Mouse (Mus musculus) liver, embryonic 11.5 days (tissue): ENCODE results near the gene Nfib. TPM values are rescaled to one million over a fixed set of nuclear protein-coding genes. Genes with fewer than 3 reads are reported as not detected.

Experiments
- ATAC-seq: fragments of 200-750 bp; cut with Nextera tagmentation; replicated peaks from 2 replicates; pipeline ENCODE4 v1.8.0; 2017; ENCODE audit warnings: moderate number of reproducible peaks, mild to moderate bottlenecking, moderate TSS enrichment, moderate library complexity; ENCODE audit not compliant: low FRiP score
- DNase-seq: peaks from one replicate; pipeline ENCODE4 v3.0.0-alpha.2; 2017; ENCODE audit warnings: low spot score
- H3K27ac ChIP-seq: fragments of 300-500 bp; sonication (generic); 2 replicates; pipeline ENCODE4 v1.5.1; 2014; ENCODE audit warnings: mild to moderate bottlenecking, low read depth, low read length, control low read depth
- H3K27me3 ChIP-seq: fragments of 300-500 bp; sonication (generic); replicated peaks from 2 replicates; pipeline ENCODE4 v1.6.1; 2014; ENCODE audit warnings: low read length, mixed read lengths; ENCODE audit not compliant: control insufficient read depth, insufficient read depth
- H3K36me3 ChIP-seq: fragments of 300-500 bp; sonication (generic); 2 replicates; pipeline ENCODE4 v1.6.1; 2014; ENCODE audit warnings: mild to moderate bottlenecking, low read length, moderate library complexity, mixed read lengths; ENCODE audit not compliant: control insufficient read depth, insufficient read depth
- H3K4me1 ChIP-seq: fragments of 300-500 bp; sonication (generic); replicated peaks from 2 replicates; pipeline ENCODE4 v1.6.1; 2014; ENCODE audit warnings: low read length, mixed read lengths; ENCODE audit not compliant: control insufficient read depth, insufficient read depth
- H3K4me2 ChIP-seq: fragments of 300-500 bp; sonication (generic); 2 replicates; pipeline ENCODE4 v1.6.1; 2014; ENCODE audit warnings: mild to moderate bottlenecking, control low read depth, moderate library complexity
- H3K4me3 ChIP-seq: fragments of 300-500 bp; sonication (generic); 2 replicates; pipeline ENCODE4 v1.5.1; 2014; ENCODE audit warnings: low read depth, low read length, control low read depth
- H3K9ac ChIP-seq: fragments of 300-500 bp; sonication (generic); 2 replicates; pipeline ENCODE4 v1.6.1; 2014; ENCODE audit warnings: low read depth, low read length, control low read depth
- H3K9me3 ChIP-seq: fragments of 300-500 bp; sonication (generic); 2 replicates; pipeline ENCODE4 v1.6.1; 2016; ENCODE audit warnings: low read length, inconsistent platforms, mixed read lengths; ENCODE audit not compliant: control insufficient read depth
- WGBS: fragments of 180-500 bp; shearing (Covaris S2); extraction: QIAGEN DNeasy Blood & Tissue Kit; methylation state at CpG from one replicate; pipeline ENCODE4 v1.1.7; 2014; 5-methylcytosine and 5-hydroxymethylcytosine counted together
- polyA plus RNA-seq: library from polyadenylated mRNA; unstranded; fragments of >200 nt; fragmentation: Nextera tagmentation; extraction: Ambion mirVana; gene quantifications from 2 replicates; pipeline ENCODE4 v1.2.1, GENCODE M21; 2014

Nfib gene
- polyA plus RNA-seq, 1 experiment from 2014 or later, result 26.9 TPM

GRCm38 (mm10) chr4:82306045-82306444 lies 399.5 kb downstream of the Nfib start:
- H3K27me3 ChIP-seq, result no peaks in the 10 kb centered on the region
- ATAC-seq (no peak), DNase-seq (no peak)
- H3K27ac ChIP-seq, result 0 out of 2 replicates have a peak overlapping the region, but pooled peaks have one; percentile 8
- H3K36me3 ChIP-seq, result peaks cover 2% of the 10 kb centered on the region; the same call in 1 of the 2 replicates
- no peak overlapping the region for H3K9ac ChIP-seq
- H3K4me1 ChIP-seq, result peaks cover 7% of the 10 kb centered on the region
- no peak overlapping the region for H3K4me3 ChIP-seq
- no peaks in the 10 kb centered on the region for H3K9me3 ChIP-seq
- WGBS, result 52% methylated on average over 6 of the region's 6 CpGs
- no peak overlapping the region for H3K4me2 ChIP-seq

DNA sequence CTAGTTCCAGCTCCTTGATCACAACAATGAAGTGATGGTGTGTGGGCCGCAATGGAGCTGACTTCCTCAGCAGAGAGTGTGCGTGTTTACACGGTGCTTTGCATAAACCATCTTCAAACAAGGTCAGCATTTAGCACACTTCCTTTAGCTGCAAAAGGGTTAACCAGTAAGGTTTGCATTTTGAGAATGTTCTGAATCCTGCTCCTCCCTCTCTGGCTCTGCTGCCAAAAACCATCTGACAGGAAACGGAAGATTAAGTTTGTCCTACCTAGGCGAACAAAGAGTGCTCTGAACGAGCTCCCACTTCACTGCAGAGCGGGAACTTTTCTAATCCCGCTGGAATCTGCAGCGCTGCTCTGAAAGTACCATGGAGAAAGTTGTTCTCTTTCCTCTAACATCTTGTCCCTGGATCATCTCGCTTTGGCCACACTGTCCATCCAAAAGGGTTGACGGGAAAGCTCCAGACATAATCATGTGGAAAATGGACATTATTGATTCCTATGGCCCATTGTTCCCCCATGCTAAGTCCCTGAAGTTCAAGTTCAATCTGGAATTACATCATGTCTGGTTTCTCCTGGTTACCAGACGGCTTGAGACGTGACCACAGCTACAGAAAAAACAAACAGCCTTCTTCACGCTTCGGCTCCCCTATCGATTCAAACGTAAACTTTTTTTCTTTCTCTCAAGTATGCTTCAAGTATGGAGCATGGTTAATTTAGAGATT lies 401.2 kb downstream of the Nfib start:
- H3K4me2 ChIP-seq, result no peak overlapping the region
- DNase-seq (no peak), ATAC-seq (no peak)
- no peak overlapping the region for H3K4me3 ChIP-seq
- 31% methylated on average over 17 of the region's 17 CpGs for WGBS
- H3K4me1 ChIP-seq, result peaks cover 7% of the 10 kb centered on the region
- H3K9ac ChIP-seq, result no peak overlapping the region
- peak overlapping the region; percentile 52; the same call in 1 of the 2 replicates for H3K27ac ChIP-seq
- no peaks in the 10 kb centered on the region for H3K9me3 ChIP-seq
- peaks cover 2% of the 10 kb centered on the region; the same call in 1 of the 2 replicates for H3K36me3 ChIP-seq
- no peaks in the 10 kb centered on the region for H3K27me3 ChIP-seq

GRCm38 (mm10) chr4:82303362-82303900 lies 402.1 kb downstream of the Nfib start:
- 81% methylated on average over 3 of the region's 3 CpGs for WGBS
- Histone ChIP-seq H3K27me3 (no peaks in the 10 kb centered on the region), H3K27ac (no peak overlapping the region), H3K9me3 (no peaks in the 10 kb centered on the region), H3K36me3 (peaks cover 2% of the 10 kb centered on the region; the same call in 1 of the 2 replicates), H3K4me3 (no peak overlapping the region), H3K4me1 (peaks cover 7% of the 10 kb centered on the region), H3K4me2 (no peak overlapping the region), H3K9ac (no peak overlapping the region)
- ATAC-seq, result no peak
- no peak for DNase-seq

GRCm38 (mm10) chr4:82302901-82303300 lies 402.6 kb downstream of the Nfib start:
- no peak for ATAC-seq
- Histone ChIP-seq H3K9me3 (no peaks in the 10 kb centered on the region), H3K27ac (no peak overlapping the region), H3K9ac (no peak overlapping the region), H3K4me3 (no peak overlapping the region), H3K4me1 (peaks cover 7% of the 10 kb centered on the region), H3K27me3 (no peaks in the 10 kb centered on the region), H3K4me2 (no peak overlapping the region), H3K36me3 (no peaks in the 10 kb centered on the region)
- no peak for DNase-seq
- 87% methylated on average over 6 of the region's 6 CpGs for WGBS

GRCm38 (mm10) chr4:82298606-82299005 lies 406.9 kb downstream of the Nfib start:
- no peak overlapping the region for H3K9ac ChIP-seq
- H3K27ac ChIP-seq, result no peak overlapping the region
- H3K27me3 ChIP-seq, result no peaks in the 10 kb centered on the region
- no peak overlapping the region for H3K4me2 ChIP-seq
- ATAC-seq, result no peak
- DNase-seq, result no peak
- WGBS, result 70% methylated on average over 1 of the region's 1 CpGs
- H3K36me3 ChIP-seq, result no peaks in the 10 kb centered on the region
- no peaks in the 10 kb centered on the region for H3K9me3 ChIP-seq
- no peaks in the 10 kb centered on the region for H3K4me1 ChIP-seq
- no peak overlapping the region for H3K4me3 ChIP-seq

GRCm38 (mm10) chr4:82297562-82297961 lies 408.0 kb downstream of the Nfib start:
- H3K36me3 ChIP-seq, result no peaks in the 10 kb centered on the region
- 90% methylated on average over 2 of the region's 2 CpGs for WGBS

DNA sequence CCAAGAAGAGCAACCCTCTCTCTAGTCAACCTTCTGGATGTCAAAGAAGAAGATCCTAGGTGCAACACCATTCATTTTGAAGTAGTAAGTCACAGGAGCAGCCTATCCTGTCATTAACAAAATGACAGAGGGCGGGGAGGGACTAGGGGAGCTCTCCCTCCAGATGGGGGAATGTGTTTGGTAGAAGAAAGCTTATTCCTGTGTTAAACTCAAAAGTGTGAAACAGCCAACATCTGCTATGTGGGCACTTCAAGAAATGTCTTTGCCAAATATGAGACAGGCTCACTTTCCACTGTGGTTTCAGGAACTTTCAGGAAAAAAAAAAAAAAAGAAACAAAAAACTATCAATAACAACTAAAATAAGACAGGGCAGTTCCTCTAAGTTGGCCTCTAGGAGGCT lies 411.5 kb downstream of the Nfib start:
- H3K4me1 ChIP-seq, result no peaks in the 10 kb centered on the region
- ATAC-seq, result no peak
- no peak for DNase-seq
- H3K36me3 ChIP-seq, result no peaks in the 10 kb centered on the region
- H3K4me3 ChIP-seq, result no peak overlapping the region
- no peak overlapping the region for H3K4me2 ChIP-seq
- no peaks in the 10 kb centered on the region for H3K27me3 ChIP-seq
- H3K27ac ChIP-seq, result no peak overlapping the region
- no peaks in the 10 kb centered on the region for H3K9me3 ChIP-seq
- no peak overlapping the region for H3K9ac ChIP-seq
- WGBS, result 77% methylated on average over 1 of the region's 1 CpGs

More at GRCm38 (mm10) chr4:82297562-82297961, 408.0 kb downstream of the Nfib start:
- ATAC-seq (no peak), DNase-seq (no peak)
- no peaks in the 10 kb centered on the region for H3K9me3 ChIP-seq
- H3K4me2 ChIP-seq, result no peak overlapping the region
- H3K4me1 ChIP-seq, result no peaks in the 10 kb centered on the region
- no peak overlapping the region for H3K4me3 ChIP-seq
- no peak overlapping the region for H3K9ac ChIP-seq
- no peak overlapping the region for H3K27ac ChIP-seq
- H3K27me3 ChIP-seq, result no peaks in the 10 kb centered on the region

GRCm38 (mm10) chr4:82291174-82291847 lies 414.2 kb downstream of the Nfib start:
- H3K4me2 ChIP-seq, result no peak overlapping the region
- no peaks in the 10 kb centered on the region for H3K36me3 ChIP-seq
- no peaks in the 10 kb centered on the region for H3K4me1 ChIP-seq
- H3K9me3 ChIP-seq, result no peaks in the 10 kb centered on the region
- ATAC-seq, result no peak
- no peak for DNase-seq
- no peaks in the 10 kb centered on the region for H3K27me3 ChIP-seq
- H3K9ac ChIP-seq, result no peak overlapping the region
- H3K4me3 ChIP-seq, result no peak overlapping the region
- WGBS, result 74% methylated on average over 4 of the region's 4 CpGs
- H3K27ac ChIP-seq, result no peak overlapping the region
